Mouse (Mus musculus) adrenal gland, postnatal 10 days (tissue): Measurements from ENCODE around the gene Plcd1. TPM values are rescaled to one million over a fixed set of nuclear protein-coding genes. Genes with fewer than 3 reads are reported as not detected.
A peak's percentile ranks its signal among the peaks of the same experiment; 100 is the strongest.

ENCODE experiments used
- DNase-seq: peaks from one replicate; pipeline ENCODE4 v3.0.0; 2021; ENCODE audit warnings: mixed read lengths
- total RNA-seq, 2 experiments: library from RNA; stranded (reverse); gene quantifications; 2 replicates each; pipeline ENCODE4 v1.2.3; 2021

The Plcd1 gene
- total RNA-seq, 2 experiments from 2014 or later, result 11.2 to 15.6 TPM

DNA sequence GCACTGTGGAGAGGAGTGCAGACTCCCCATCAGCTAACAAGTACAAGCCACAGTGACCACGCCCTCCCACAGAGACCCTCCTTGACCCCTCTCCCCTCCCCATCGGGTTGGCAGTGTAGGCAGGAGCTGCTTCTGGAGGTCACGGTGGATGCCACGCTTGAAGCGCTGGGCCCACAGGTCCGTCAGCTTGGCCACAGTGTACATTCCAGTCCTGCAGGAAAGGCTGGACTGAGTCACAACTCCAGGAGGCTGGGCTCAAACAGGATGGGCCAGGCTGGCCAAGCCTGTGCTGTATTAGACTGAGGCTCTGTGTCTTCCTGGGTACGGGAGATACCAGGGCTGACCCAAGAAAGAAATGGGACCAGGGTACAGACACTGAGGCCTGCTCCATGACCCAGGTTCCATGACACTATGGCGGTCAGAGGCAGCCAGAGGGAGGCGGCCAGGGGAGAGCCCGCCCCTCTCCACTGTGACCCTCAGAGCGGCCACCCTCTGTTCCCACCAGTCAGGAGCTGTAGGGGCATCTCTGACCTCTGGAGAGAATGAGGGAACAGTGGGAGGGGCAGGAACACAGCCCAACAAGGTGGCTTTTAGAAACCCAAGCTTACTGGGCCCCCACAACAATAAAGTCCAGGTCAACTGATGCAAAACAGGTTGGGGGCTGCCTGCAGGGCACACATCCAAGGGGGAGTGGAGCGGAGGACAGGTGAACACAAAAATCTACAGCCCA, 1.6 kb downstream of the Plcd1 start:
- DNase-seq, result no peak

DNA sequence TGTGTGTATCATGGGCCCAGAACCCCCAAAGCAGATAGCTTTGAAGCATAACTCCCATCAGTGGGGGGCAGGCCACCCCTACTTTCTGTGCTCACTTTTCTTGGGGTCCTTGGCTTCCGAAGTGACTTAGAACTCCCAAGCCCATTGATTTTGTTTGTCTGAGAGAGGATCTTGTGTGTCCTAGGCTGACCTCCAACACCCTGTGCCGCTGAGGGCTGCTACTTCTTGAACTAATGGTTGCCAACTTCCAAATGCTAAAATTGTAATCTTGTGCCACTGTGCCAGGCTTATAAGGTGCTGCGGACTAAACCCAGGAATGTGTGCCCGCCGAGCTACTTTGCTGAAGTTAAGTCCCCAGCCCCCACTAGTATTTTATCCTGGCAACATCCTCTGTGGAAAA, 2.8 kb downstream of the Plcd1 start:
- no peak for DNase-seq

DNA sequence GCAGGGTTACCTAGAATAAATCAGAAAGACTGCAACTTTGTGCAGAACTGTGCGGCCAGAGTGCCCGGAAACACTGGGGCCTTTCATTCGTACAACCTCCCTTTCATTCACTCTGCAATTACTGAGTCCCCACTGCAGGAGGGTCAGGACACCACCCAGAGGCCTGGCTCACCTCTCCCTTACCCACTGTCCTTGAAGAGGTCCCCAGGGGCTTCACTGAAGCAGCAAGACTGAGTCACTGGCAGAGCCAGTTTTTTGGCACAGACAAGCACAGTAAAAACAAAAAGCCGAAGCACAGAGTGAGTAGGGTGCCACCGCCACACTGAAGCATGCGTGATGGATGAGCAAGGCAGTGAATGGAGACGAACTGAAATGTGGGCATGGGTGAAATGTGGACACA, 3.9 kb downstream of the Plcd1 start:
- DNase-seq, result peak; percentile 63

DNA sequence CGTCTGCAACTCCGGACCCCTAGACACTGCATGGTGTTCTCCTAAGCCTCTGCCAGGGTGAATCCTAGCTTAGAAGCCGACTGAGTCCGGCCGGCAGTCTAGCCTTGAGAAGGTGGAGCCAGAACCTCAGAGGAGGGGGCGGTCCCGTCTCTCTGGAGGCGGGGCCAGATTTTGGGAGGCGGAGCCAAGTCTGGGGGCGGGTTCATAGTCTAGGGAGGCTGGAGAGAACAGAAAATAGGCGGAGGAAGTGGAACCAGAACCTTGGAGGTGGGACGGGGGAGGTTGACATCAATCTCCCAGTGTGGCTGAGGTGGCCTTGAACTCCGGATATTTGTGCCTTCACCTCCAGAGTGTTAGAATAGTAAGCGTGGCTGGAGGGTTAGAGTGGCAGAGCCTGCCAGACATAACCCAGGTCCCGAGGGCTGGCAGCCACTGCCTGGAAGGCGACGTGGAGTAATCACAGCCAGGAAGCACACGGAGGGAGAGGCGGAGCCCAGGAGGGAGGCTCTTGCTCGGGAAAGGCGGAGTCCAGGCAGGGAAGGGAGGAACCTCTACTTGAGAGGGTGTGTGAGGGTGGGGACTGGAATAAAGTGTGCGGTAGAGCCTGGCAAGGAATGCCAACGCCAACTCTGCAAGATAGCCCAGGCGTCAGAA, 5.0 kb downstream of the Plcd1 start:
- DNase-seq, result peak; percentile 97

DNA sequence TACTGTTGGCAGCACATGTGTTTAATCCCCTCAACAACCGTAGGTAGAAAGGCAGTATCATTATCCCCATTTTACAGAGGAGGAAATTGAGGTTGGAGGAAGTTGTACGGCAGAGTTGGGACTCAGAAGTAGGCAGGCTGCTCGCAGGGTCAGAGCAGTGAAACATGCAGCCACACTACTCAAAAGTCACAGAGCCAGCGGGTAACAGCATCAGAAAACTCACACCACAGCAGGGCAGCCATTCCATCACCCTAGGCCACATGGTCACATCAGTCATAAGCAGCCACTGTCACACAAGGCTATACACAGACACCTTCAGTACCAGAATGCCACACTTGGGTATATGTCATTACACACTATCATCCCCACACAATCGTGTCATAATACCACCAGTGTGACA, 6.0 kb downstream of the Plcd1 start:
- no peak for DNase-seq

DNA sequence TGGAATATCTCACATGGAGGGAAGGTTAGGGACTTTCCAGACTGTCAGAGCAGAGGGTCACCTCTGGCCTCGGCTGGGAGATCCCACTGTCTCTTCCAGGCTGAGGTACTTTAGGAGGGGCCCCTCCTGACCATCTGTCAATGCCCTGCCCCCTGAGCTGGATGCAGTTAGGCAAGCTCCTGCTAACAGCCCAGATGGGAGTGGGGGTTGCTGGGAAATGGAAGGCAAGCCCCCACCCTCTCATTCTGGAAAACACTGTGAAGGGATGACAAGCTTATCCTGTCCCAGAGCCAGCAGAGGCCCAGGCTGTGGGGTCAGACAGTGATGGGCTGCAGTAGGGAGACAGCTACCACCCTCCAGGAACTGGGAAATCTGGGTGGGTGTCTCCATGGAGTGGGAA, 6.9 kb downstream of the Plcd1 start:
- DNase-seq, result no peak

DNA sequence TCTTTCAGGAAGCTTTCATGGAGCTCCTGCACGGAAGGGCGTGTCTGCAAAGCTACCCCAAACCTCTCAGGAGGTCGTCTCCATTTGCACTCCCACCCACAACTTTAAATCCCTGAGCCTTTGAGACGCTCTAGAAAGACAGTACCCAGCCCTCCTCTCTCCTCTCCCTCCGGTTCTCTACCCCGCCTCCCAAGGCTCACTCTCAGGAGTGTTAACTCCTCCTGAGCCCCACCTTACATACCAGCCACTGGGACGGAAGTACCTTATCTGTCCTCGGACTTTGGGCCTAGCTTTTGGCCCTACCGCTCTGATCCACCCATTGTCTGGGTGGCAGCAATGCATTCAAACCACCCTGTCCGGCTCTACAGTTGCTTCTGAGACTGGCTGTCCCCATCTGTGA, 9.3 kb downstream of the Plcd1 start:
- no peak for DNase-seq

DNA sequence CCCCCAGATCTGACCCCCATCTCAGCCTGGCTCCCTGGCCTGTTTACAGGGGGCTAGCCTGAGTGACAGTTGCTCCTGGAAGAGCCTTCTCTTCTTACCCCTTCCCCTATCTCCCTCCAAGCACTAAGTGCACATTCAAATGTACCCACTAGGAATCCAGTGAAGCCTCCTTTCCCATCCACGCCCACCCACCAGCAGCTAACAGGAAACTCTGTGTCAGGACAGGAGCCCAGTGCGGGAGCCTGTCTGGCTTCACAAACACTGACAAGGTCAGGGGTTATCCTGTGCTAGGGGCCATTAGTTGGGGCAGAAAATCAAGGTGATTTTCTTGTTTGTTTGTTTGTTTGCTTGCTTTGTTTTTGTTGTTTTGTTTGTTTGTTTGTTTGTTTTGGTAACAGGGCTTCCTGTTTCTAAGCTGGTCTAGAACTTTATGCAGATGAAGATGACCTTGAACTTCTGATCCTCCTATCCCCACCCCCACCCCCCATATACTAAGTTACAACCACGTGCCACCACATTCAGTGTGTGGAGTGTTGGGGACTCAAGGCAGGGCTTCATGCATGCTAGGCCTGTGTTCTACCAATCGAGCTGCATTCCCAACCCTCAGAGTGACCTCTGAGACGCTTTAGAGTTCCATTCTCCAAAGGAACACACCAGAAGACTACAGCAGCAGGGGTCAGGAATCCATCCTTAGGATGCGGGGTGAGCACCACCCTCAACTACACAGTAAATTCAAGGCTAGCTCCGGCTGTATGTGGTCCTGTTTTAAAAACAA, 10.5 kb downstream of the Plcd1 start:
- no peak for DNase-seq

DNA sequence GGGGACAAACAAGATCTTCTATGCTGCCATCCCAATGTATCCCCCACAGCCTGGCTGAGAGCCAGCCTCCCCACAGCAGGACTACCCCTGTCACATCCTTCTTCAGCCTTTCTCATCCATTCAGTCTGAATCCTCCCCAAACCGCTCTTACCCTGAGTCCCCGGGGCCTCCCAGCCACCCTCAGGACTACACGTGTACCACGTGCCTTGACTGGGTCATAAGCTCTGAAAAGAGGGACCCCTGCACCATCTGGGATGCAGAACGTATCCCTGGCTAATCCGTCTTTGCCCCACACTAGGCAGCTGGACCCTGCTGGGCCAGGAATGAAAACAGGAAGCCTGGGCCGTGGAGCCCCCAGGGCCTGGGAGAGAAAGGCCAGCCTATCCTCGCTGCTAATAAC, 11.3 kb downstream of the Plcd1 start:
- DNase-seq, result no peak

DNA sequence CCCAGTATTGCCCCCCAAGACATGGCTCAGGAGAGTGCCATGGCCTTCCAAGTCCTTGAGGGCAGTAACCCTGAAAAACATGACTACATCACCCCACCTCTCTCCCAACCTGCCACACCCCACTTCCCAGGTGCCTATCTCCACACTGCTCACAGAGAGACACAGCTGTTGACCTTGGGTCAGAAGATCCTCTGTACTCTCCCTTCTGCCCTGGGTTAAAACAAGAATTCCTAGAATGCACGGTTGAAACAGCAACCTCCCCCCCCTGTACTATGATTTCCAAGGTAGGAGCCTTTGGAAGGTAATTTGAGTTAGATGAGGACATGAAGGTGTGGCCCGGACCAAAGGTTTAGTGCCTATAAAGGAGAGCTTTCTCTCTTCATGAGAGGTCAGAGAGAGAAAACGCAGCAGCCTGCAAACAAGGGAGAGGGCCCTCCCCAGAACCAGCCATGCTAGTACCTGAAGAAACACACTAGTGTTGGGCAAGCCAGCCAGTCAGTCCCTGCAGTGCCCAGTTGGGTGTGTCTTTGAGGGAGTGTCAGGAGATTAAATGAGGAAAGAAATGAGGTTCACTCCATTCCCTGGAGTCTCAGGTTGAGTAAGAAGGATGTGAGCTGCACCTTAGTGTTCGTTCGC, 13.1 kb downstream of the Plcd1 start:
- DNase-seq, result no peak

DNA sequence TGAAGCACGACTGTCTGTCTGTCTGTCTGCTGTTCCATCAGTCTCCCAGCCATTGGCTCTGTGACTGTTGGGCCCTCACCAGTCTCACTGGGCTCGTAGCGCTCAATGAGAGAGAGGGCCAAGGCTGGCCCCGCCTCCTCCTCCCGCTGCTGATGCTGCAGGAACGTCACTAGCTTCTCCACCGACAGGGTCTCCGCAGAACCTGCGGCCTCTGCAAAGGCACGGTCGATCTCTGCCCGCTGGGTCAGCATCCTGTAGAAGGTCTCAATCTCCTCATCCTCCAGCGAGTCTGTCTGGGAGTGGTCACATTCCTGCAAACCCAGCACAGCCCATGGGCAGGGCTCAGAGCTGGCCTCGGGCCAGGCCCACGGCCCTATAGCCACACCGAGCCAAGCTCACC, 17.6 kb downstream of the Plcd1 start:
- DNase-seq, result no peak

DNA sequence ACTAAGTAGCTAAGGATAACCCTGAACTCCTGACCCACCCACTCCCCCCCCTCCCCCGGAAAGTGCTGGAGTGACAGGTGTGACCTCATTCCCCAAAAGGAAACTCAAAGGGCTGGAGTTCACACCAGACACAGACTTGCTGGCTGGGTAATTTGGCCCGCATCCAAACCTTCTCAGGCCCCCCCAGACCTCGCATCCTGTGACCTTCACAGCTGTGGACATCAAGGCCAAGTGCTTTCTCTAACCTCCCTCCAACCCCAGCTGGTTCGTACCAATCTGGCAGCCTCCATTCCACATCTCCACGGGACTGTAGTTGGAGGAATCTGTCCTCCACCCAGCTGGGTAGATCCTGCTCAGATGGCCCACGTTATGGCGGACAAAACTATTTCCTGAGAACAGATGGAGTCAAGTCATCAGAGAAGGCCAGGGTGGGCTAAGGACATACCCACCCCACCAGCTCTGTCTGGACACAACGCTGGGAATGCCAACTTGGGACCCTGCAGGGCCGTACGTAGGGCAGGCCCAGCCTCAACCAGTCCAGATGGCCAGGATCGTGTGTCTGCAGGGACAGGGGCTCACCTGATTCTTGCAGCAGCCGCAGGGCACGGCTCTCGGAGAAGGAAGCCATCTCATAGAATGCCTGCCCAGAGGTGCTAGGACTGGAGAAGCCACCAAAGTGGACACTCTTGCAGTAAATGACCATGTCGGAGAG, 20.0 kb downstream of the Plcd1 start:
- peak; percentile 51 for DNase-seq

DNA sequence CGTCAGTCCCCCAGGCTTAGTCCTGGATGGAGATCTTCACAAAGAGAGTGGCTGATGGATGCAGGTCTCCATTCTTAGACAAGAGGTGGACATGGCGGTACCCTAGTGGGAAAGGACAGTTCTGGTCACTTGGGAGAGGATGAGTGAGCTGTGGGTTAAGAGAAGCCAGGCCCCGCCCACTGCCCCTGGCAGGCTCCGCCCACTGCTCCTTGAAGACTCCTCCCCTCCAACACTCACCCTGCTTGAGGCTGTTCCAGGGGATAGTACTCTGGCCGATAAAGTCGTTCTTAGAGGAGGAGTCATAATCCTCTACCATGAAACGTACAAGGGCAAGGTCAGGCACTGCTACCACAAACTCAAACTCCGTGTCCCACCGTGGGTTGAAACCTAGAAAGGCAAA, 21.5 kb downstream of the Plcd1 start:
- no peak for DNase-seq

DNA sequence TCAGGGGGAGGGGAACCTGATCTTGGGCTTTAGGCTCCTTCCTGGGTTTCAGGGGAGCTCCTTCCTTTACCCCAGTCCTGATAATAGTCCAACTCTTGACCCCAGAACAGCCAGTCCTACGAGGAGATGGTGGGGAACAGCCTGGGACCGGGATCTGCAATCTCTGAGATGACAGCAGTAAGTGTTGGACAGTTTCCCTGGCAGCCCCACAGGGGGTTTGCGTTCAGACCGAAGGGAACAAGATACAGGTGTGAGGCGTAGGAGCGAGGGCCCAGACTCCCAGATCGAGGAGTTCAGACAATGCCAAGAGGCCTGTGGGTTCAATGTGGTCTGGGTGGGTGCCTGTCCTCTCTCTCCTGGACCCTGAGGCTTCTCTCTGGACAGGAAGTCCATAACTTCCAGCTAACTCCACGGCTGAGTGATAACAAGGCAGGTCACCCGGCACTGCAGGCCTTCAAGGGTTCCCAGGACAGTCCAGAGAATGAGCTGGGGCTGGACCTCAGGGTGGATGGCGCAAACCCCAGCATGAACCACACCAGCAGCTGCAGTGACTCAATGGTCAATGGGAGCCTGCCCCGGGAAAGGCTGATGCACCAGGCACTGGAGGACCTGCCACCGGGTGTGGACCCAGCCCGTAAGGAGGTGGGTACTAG, 23.0 kb downstream of the Plcd1 start:
- DNase-seq, result no peak

DNA sequence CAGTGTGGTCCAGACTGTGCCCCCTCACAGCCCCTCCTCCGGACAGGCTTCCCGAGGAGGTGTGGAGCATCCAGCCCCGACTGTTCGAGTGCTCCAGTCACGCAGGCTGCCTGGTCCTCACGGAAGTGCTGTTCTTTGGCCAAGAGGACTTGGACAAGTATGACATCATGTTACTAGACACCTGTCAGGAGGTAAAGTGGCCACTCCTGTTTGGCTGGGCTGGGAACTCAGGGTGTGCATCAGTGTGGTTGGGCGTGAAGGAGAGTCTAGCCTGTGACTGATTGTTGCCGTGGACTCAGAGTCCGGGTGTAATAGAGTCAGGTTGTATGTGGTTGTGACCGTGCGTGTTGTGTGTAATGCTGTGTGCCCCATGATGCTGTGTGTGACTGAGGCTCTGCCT, 25.0 kb downstream of the Plcd1 start:
- DNase-seq, result no peak

DNA sequence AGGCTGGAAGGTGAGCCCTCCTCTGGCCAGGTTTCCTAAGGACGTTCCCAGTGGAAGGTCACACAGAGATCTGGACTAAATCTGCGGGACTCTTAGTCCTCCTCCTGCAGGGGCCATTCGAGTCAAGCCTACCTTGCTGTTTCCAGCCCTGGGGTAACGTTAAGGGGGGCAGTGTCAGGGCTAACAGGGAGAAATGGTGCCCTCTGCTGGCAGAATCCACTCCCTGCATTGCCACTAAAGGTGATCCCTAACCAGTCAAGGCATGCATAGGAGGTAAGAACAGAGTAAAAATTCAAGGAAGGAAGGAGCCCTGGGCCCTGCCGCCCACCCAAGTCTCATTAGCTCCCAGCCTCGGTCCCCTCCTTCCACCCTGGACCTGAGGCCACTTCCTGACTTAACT, 25.7 kb downstream of the Plcd1 start:
- DNase-seq, result peak; percentile 87

DNA sequence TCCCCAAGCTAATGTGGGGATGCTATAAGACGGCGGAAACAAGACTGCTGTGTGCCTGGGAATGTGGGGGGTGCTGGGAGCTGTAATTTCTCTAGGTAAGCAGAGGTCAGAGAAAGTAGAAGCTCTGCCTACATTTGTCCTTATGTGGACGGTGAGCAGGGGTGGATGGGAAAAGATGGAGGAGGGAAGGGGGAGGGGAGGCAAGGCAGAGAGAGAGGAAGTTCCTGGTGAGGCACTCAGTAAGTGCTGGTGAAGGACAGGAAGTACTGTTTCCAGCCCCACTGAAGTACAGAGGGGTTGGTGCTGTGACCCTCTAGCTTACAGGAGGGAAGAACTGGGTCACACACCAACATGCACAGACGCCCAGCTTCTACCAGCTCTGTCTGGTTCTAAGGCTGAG, 29.0 kb downstream of the Plcd1 start:
- DNase-seq, result no peak

DNA sequence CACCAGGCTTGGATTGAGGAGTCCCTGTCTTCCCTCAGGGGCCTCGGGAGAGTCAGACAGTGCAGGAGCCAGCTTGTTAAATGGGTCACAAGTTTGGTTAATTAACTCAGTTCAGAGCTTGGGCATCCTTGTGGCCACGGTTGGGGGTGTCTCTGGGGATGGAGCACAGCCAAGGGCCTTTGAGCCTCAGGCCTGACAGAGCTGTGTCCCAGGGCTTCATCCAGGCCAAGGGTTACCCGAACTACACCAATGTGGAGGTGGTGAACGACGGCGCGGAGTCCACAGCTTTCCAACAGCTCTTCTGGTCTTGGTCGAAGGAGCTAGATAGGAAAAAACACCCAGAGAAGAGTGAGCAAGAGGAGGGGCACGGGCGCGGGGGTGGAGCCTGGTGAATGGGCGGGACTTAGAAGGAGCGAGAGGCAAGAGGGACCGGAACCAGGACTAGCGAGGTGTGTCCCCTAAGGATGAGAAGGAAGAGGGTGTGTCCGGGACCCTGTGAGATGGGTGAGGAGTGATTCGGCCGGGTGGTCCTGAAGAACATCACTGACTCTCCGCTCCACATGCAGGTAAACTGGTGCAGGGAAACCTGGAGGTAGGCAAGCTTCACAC, 30.2 kb downstream of the Plcd1 start:
- no peak for DNase-seq

DNA sequence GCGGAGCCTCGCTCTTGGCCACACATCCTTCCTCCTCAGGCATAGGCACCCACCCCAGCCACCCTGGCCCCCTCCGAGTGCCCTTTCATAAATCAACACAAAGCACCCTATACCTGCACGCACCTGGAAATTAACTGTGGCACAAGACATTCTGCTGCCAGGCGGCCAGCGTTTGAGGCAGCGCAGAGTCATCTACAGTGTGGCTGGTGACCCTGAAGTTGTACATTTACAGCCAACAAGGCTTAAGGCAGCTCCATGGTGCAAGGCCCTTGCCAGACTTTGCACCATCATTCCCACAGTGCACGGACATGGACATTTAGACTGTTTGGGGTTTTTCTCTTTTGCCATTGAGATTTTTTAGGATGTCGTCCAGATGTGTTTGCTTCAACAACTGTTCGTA, 32.6 kb downstream of the Plcd1 start:
- DNase-seq, result no peak

DNA sequence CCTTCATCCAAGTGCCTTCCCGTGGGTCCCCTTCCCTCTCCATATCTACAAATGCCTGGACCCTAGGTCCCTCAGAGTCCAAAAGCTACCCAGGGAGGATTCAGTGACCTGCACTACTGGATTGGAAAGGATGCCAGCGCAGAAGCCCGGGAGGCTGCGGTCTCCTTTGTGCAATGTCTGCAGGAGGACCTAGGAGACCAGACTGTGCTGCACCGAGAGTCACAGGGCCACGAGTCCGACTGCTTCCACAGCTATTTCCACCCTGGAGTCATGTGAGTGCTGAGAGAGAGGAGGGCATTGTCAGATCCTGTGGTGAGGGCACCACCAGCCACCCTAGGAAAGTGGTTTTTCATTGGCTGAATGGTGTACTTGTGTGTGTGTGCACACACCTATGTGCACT, 35.1 kb downstream of the Plcd1 start:
- no peak for DNase-seq

DNA sequence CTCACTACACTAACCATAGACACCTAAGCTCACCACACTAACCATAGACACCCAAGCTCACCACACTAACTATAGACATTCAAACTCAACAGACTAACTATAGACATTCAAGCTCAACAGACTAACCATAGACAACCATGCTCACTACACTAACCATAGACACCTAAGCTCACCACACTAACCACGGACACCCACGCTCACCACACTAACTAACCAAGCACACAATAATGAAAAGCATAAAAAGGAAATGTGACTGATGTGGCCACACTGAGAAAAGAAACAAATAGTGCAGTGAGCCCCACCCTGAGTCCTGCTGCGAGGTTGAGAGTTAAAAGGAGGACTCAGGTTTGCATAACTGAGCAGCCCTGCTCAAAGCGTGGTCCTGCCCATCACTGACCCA, 38.0 kb downstream of the Plcd1 start:
- DNase-seq, result no peak
